Mouse (Mus musculus): ENCODE measurements around the gene Prss41. TPM values are rescaled to one million over a fixed set of nuclear protein-coding genes. Genes with fewer than 3 reads are reported as not detected.
A peak's percentile ranks its signal among the peaks of the same experiment; 100 is the strongest.

Gene Prss41
- polyA plus RNA-seq, 1 experiment from 2014 or later, result 1.6 TPM

DNA sequence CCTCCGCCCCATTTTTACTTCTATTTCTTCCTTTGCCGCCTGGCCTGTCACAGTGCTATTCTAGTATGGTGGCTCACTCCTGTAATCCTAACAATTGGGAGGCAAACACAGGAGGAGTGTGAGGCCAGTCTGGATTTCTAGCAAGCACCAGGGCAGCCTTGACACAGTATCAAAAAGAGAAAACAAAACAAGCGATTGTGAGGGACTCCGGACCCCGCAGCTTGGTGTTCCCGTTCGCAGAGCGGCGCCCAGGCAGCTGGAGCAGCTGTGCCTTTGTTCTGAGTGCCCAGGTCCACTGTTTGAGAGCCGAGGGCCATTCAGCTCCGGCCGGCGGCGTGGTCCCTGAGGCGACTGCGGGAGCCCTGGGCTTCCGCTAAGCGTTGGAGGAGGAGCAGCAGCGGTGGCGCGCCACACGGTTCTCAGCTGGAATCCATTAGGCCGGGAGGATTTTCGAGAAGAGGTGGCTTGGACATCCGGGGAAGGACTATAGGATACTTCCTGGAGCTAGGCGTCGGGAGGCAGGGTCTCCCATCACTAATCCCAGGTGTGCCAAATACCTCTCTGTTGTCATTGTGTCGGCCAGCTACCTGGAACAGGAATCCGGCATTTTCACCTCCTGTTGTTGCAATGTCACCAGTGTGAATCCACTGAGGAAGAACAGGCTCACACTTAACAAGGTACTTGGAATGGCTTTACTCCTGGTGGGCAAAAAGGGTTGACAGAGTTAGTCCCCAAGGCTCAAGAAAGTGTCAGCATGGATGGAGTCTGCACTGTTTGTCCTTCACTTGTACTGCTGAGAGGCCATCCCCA, 53.5 kb downstream of the Prss41 start, which contains the start of gene Srrm2:
Gene Srrm2, plus strand, starts transcription at position 264 of the 810 bp plus-strand sequence.
- Histone ChIP-seq H3K4me1 (replicated peaks) (peaks cover 29% of the 10 kb centered on the region), H3K4me3 (peak within 1 kb of the TSS; percentile 54), H3K9me3 (no peaks in the 10 kb centered on the region), H3K27me3 (ENCODE audit: insufficient read depth, poor library complexity, severe bottlenecking) (no peaks in the 10 kb centered on the region), H3K36me3 (no peaks in the 10 kb centered on the region), H3K27ac (peak within 1 kb of the TSS; percentile 94)
- WGBS, result 1% methylated on average over 29 of the region's 29 CpGs
- peak; percentile 81 for DNase-seq (ENCODE audit: low spot score)

DNA sequence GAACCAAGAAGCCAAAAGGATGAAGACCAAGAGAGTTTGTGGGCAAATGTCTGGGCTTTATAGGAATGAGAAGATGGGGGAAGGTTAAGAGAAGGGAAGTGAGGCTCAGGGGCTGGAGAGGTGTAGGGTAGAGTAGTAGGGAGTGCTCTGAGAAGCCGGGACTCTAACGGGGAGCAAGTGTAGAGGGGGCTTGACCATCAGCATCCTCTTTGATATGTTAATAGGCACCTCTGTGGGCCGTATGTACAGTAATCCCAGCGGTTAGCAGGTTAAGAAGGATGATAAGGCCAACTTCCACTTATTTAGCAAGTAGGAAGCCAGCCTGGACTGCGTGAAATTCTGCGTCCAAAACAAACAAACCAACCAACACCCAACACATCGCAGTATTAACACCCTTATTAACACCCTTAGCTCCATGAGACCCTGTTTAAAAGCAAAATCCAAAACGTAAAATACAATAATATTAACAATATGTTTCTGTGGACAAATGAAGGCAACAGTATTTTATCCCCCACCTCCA, 54.2 kb downstream of the Prss41 start:
- H3K4me3 ChIP-seq, result peak overlapping the region; percentile 54
- peak; percentile 13 for DNase-seq (ENCODE audit: low spot score)
- H3K36me3 ChIP-seq, result no peaks in the 10 kb centered on the region
- 8% methylated on average over 8 of the region's 8 CpGs for WGBS
- no peaks in the 10 kb centered on the region for H3K9me3 ChIP-seq
- peak overlapping the region; percentile 94 for H3K27ac ChIP-seq
- H3K27me3 ChIP-seq (ENCODE audit: insufficient read depth, poor library complexity, severe bottlenecking), result no peaks in the 10 kb centered on the region
- peaks cover 33% of the 10 kb centered on the region for H3K4me1 ChIP-seq (replicated peaks)

DNA sequence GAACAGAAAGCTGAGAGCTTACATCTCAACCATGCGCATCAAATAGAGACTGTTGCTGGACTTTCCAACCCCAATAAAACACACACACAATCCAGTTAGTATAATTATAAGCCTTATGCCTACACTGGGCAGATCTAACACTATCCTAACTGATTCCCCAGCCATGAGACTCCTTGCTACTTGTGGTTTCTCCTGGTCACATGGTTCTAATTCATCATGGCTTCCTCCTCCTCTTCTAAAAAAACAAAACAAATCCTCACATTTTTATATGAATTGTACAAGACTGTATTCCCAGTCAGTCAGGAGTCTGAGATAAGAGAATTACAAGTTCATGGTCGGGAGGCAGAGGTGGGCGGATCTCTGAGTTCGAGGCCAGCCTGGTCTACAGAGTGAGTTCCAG, 55.0 kb downstream of the Prss41 start:
- 91% methylated on average over 4 of the region's 4 CpGs for WGBS
- no peak for DNase-seq (ENCODE audit: low spot score)
- no peak overlapping the region for H3K27ac ChIP-seq
- no peaks in the 10 kb centered on the region for H3K36me3 ChIP-seq
- H3K27me3 ChIP-seq (ENCODE audit: insufficient read depth, poor library complexity, severe bottlenecking), result no peaks in the 10 kb centered on the region
- H3K4me3 ChIP-seq, result no peak overlapping the region
- peaks cover 33% of the 10 kb centered on the region for H3K4me1 ChIP-seq (replicated peaks)
- no peaks in the 10 kb centered on the region for H3K9me3 ChIP-seq

Other genes starting within 250 kb of the Prss41 start
- gene Zfp13, start 244.7 kb downstream of the Prss41 start, polyA plus RNA-seq (2016; fragmentation: Nextera tagmentation; extraction: Ambion mirVana), result 22.5 and 23.4 TPM in 2 replicates
- 0.92 and 0.94 TPM in 2 replicates for gene Zscan10, start 243.3 kb downstream of the Prss41 start, polyA plus RNA-seq (2016; fragmentation: Nextera tagmentation; extraction: Ambion mirVana)
- gene Mmp25, start 198.9 kb downstream of the Prss41 start, polyA plus RNA-seq (2016; fragmentation: Nextera tagmentation; extraction: Ambion mirVana), result 1.00 and 1.4 TPM in 2 replicates
- 0.41 and 0.51 TPM in 2 replicates for gene Bicdl2, start 183.7 kb downstream of the Prss41 start, polyA plus RNA-seq (2016; fragmentation: Nextera tagmentation; extraction: Ambion mirVana)
- gene Hcfc1r1, start 170.6 kb downstream of the Prss41 start, polyA plus RNA-seq (2016; fragmentation: Nextera tagmentation; extraction: Ambion mirVana), result 34.0 and 45.4 TPM in 2 replicates
- 72.7 and 80.2 TPM in 2 replicates for gene Thoc6, start 170.3 kb downstream of the Prss41 start, polyA plus RNA-seq (2016; fragmentation: Nextera tagmentation; extraction: Ambion mirVana)
- 2.7 and 7.1 TPM in 2 replicates for gene Tnfrsf12a, start 166.7 kb downstream of the Prss41 start, polyA plus RNA-seq (2016; fragmentation: Nextera tagmentation; extraction: Ambion mirVana)
- gene Cldn6, start 164.9 kb downstream of the Prss41 start, polyA plus RNA-seq (2016; fragmentation: Nextera tagmentation; extraction: Ambion mirVana), result 20.8 and 54.2 TPM in 2 replicates
- gene Cldn9, start 160.1 kb downstream of the Prss41 start, polyA plus RNA-seq (2016; fragmentation: Nextera tagmentation; extraction: Ambion mirVana), result 6.3 and 13.1 TPM in 2 replicates
- not detected in 2 replicates for gene 1520401A03Rik, start 121.4 kb downstream of the Prss41 start, polyA plus RNA-seq (2016; fragmentation: Nextera tagmentation; extraction: Ambion mirVana)
- 54.0 and 61.5 TPM in 2 replicates for gene Pkmyt1, start 117.8 kb downstream of the Prss41 start, polyA plus RNA-seq (2016; fragmentation: Nextera tagmentation; extraction: Ambion mirVana)
- gene Paqr4, start 103.3 kb downstream of the Prss41 start, polyA plus RNA-seq (2016; fragmentation: Nextera tagmentation; extraction: Ambion mirVana), result 28.8 and 43.6 TPM in 2 replicates
- 3.4 and 4.3 TPM in 2 replicates for gene Kremen2, start 98.3 kb downstream of the Prss41 start, polyA plus RNA-seq (2016; fragmentation: Nextera tagmentation; extraction: Ambion mirVana)
- 181 and 211 TPM in 2 replicates for gene Flywch1, start 72.6 kb downstream of the Prss41 start, polyA plus RNA-seq (2016; fragmentation: Nextera tagmentation; extraction: Ambion mirVana)
- 22.9 and 34.9 TPM in 2 replicates for gene Flywch2, start 58.1 kb downstream of the Prss41 start, polyA plus RNA-seq (2016; fragmentation: Nextera tagmentation; extraction: Ambion mirVana)
- gene Srrm2, start 53.6 kb downstream of the Prss41 start, polyA plus RNA-seq (2016; fragmentation: Nextera tagmentation; extraction: Ambion mirVana), result 517 and 570 TPM in 2 replicates
- gene Elob, start 15.0 kb downstream of the Prss41 start, polyA plus RNA-seq (2016; fragmentation: Nextera tagmentation; extraction: Ambion mirVana), result 1,118 and 1,222 TPM in 2 replicates
- gene Prss33, start 8.1 kb downstream of the Prss41 start, polyA plus RNA-seq (2016; fragmentation: Nextera tagmentation; extraction: Ambion mirVana), result 0.24 TPM in 1 of 2 replicates, not detected in the other
- not detected in 2 replicates for gene Prss32, start 317 bp downstream of the Prss41 start, polyA plus RNA-seq (2016; fragmentation: Nextera tagmentation; extraction: Ambion mirVana)
- not detected in 2 replicates for gene Prss21, start 23.9 kb upstream of the Prss41 start, polyA plus RNA-seq (2016; fragmentation: Nextera tagmentation; extraction: Ambion mirVana)
- not detected in 2 replicates for gene Dcpp1, start 36.7 kb upstream of the Prss41 start, polyA plus RNA-seq (2016; fragmentation: Nextera tagmentation; extraction: Ambion mirVana)
- gene Dcpp2, start 36.7 kb upstream of the Prss41 start, polyA plus RNA-seq (2016; fragmentation: Nextera tagmentation; extraction: Ambion mirVana), result not detected in 2 replicates
- not detected in 2 replicates for gene Dcpp3, start 73.3 kb upstream of the Prss41 start, polyA plus RNA-seq (2016; fragmentation: Nextera tagmentation; extraction: Ambion mirVana)
- not detected in 2 replicates for gene Sbp, start 97.5 kb upstream of the Prss41 start, polyA plus RNA-seq (2016; fragmentation: Nextera tagmentation; extraction: Ambion mirVana)
- not detected in 2 replicates for gene Sbpl, start 111.1 kb upstream of the Prss41 start, polyA plus RNA-seq (2016; fragmentation: Nextera tagmentation; extraction: Ambion mirVana)
- gene Prss30, start 136.4 kb upstream of the Prss41 start, polyA plus RNA-seq (2016; fragmentation: Nextera tagmentation; extraction: Ambion mirVana), result not detected in 2 replicates
- 0.72 and 0.83 TPM in 2 replicates for gene Prss22, start 153.9 kb upstream of the Prss41 start, polyA plus RNA-seq (2016; fragmentation: Nextera tagmentation; extraction: Ambion mirVana)
- 0.24 TPM in 1 of 2 replicates, not detected in the other for gene Prss27, start 194.0 kb upstream of the Prss41 start, polyA plus RNA-seq (2016; fragmentation: Nextera tagmentation; extraction: Ambion mirVana)
- 90.8 and 93.0 TPM in 2 replicates for gene Kctd5, start 229.3 kb upstream of the Prss41 start, polyA plus RNA-seq (2016; fragmentation: Nextera tagmentation; extraction: Ambion mirVana)

All from hindbrain, embryonic 10.5 days (tissue).